Mouse (Mus musculus) liver, embryonic 12.5 days (tissue): Measurements from ENCODE around the gene Cldn20. TPM values are rescaled to one million over a fixed set of nuclear protein-coding genes. Genes with fewer than 3 reads are reported as not detected.

Experiments used
- polyA plus RNA-seq: library from polyadenylated mRNA; unstranded; fragments of >200 nt; fragmentation: Nextera tagmentation; extraction: Ambion mirVana; gene quantifications from 2 replicates; pipeline ENCODE4 v1.2.1, GENCODE M21; 2016

The Cldn20 gene
- polyA plus RNA-seq, 1 experiment from 2014 or later = not detected

Other genes with a start within 250 kb of the Cldn20 start
- 1.3 and 1.6 TPM in 2 replicates for gene Tiam2, start 206.0 kb upstream of the Cldn20 start, polyA plus RNA-seq
- 14.3 and 15.4 TPM in 2 replicates for gene Tfb1m, start 25.2 kb downstream of the Cldn20 start, polyA plus RNA-seq
- gene Nox3, start 163.7 kb downstream of the Cldn20 start, polyA plus RNA-seq = not detected in 2 replicates